Mouse (Mus musculus) gastrocnemius, adult 8-10 months (tissue): ENCODE measurements at regions not wholly inside any gene's neighbourhood (a gene's known extent, or its start where the extent isn't known, plus 50 kb on each side); places are given as distances from the start of the nearest gene placed in this dataset.

Source experiments
- DNase-seq, 2 experiments: peaks; one replicate each; pipeline ENCODE4 v3.0.0; 2022; ENCODE audit warnings: low spot score in 2 of 2
- microRNA-seq: library from miRNA; unstranded; fragments of <30 nt; microRNA quantifications from one replicate; pipeline ENCODE4 v1.2.0, GENCODE M21; 2022

- no peak for DNase-seq
Measured at GRCm38 (mm10) chr15:68375166-68375565, 1874.5 kb upstream of the Lrrc6 start.

DNA sequence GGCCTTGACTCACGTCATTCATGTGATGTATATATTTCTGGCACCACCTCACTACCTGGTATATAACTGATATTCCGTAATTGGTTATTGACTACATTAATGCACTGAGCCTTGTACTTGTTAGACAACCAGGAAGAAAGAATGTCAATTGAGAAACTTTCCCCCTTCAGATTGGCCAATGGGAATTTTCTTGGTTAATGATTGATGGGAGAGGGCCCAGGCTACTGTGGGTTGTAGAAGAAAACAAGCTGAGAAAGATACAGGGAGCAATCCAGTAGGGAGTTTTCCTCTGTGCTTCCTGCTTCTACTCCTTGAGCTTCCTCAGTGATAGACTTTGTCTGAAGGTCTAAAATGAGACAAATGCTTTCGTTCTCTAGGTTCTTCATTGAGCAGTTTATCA lies 1866.1 kb upstream of the Lrrc6 start:
- no peak for DNase-seq

DNA sequence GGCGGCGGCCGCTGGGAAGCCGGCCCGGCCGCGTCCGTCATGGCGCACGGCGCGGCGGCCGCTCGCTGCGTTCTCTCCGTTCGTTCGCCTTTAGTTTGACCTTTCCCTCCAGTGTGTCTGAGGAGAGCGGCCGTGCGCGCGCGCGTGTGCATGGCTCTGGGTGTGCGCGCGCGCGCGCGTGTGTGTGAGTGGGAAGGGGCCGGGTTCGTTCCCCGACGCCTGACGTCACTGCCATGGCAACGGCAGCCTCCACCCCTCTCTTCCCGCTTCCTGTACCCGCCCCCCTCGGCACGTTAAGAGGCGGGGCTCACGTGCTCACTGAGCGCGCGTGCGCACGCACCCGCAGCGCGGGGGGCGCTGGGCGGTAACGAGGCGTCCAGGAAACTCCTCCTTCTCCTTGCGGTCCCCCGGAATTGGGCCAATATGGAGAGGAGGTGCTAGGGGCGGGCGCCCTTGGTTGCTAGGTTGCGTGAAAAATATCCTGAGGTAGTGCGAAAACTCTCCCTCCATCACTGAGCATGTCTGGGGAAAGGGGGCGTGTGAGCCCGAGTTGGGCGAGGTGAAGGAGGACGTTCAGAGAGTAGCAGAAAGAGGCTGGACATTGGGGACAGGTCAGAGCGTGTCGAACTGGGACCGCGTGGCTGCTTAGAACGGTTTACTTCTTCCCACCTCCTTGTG lies 1862.5 kb upstream of the Lrrc6 start:
- DNase-seq = peak; percentile 96 to 98

GRCm38 (mm10) chr15:68362081-68363057 lies 1861.7 kb upstream of the Lrrc6 start:
- DNase-seq = peak; percentile 13 to 47

- no peak for DNase-seq
Measured at GRCm38 (mm10) chr15:68360956-68361908, 1860.5 kb upstream of the Lrrc6 start.

GRCm38 (mm10) chr15:68359496-68359895 lies 1858.8 kb upstream of the Lrrc6 start:
- no peak for DNase-seq

- DNase-seq = no peak
Measured at GRCm38 (mm10) chr15:68355957-68356356, 1855.2 kb upstream of the Lrrc6 start.

DNA sequence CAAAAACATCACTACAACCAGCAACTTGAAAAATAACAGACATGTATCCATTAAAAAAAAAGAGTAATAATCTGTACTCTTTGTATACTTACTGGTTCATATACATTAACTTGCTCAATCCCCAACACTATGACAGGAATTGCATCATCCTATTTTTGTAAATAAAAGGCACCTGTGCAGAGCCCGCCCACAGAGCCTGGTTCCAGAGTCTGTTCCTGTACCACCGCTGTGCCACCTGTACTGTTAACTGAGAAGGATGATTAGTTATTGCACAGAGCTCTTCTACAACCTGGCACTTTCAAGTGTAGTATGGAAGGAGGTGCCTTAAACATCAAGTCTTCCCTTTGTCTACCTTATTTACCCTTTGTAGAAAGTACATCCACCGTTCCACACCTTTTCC lies 1843.9 kb upstream of the Lrrc6 start:
- DNase-seq = no peak

GRCm38 (mm10) chr15:68342542-68342941 lies 1841.8 kb upstream of the Lrrc6 start:
- no peak for DNase-seq

DNA sequence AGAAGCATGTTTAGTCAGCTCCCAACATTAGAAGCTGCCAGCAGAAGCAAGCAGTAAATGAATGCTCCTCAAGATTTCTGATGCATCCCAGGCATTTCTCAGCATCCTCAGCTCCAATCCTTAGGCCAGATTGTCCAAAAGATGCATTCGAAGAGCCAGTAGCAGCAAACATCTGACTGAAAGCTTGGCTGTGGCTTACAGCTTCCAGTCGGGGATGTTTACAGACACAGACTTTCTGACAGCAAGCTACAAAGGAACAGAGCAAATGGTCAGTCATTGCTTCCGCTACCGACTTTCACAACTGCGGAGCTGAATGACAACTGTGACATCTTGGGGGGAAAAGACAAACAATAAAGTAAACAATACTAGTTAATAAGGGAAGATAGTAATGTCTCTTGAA lies 1840.3 kb upstream of the Lrrc6 start:
- no peak for DNase-seq

DNA sequence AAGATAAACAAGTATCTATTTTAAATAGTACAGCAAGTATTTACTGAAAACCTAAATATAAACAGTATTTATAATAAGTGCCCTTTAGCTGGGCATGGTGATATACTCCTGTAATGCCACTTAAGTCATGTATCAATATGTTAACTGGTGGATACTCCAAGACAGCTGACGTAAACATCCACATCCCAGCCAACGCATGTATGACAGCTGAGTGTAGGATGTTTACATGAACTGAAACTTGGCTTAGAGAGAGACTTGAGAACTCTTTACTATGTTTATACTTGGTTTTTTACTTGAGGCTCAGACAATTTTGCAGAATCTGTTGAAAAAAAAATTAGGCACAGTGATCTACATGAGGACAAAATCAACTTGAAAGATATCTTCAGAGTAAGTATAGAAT lies 1836.6 kb upstream of the Lrrc6 start:
- no peak for DNase-seq

- no peak for DNase-seq
Measured at GRCm38 (mm10) chr15:68335837-68336236, 1835.1 kb upstream of the Lrrc6 start.

GRCm38 (mm10) chr15:68316116-68316515 lies 1815.4 kb upstream of the Lrrc6 start:
- DNase-seq = no peak

Small RNA genes lying in the stretch of these regions (microRNA-seq; reads per million reads assigned to microRNA genes)
- gene Mir30b (342 reads per million, percentile 69 among the genes with 10 or more reads in this experiment), gene Mir30d (7,269 reads per million, percentile 92 among the genes with 10 or more reads in this experiment)
